Mouse (Mus musculus) heart, postnatal 0 days (tissue): ENCODE data around the gene Mta2.

ENCODE experiments used
- CTCF ChIP-seq: IDR thresholded peaks from 2 replicates; pipeline ENCODE4 v1.5.1; 2016; ENCODE audit warnings: antibody characterized with exemption, control low read depth, low read depth
- EP300 ChIP-seq: IDR thresholded peaks from 2 replicates; pipeline ENCODE4 v1.6.1; 2016; ENCODE audit warnings: antibody characterized with exemption, low read depth

DNA sequence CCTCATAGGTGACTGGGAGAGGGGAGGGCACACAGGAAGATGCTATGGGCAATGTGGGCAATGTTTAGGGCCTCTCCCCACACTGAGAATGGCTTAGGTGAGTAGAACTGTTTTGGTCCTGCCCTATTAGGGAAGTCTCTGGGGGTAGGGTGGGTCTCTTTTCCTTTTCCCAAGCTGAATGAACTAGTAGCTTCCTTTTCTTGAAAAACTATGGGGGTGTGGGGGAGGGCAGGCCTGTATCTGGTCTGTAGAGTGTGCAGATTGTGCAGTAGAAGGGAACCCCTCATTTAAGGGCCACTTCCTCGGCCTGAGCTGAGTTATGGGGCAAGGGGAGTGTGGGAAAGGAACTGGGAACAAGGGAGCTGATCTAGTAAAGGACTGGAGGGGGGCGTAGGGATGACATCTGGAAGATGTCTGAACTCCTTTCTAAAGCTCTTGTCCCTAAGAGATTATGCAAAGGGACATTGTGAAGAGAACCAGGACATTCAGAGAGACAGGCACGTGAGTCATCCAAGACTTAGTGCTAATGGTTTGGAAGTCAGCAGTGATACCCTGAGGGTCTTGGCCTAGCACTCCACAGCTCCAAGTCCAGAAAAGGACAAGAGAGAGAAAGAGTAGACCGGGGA, 49.7 kb downstream of the Mta2 start:
- TF ChIP-seq EP300 (no peak), CTCF (no peak)
